Mouse (Mus musculus) forebrain, embryonic 14.5 days (tissue): ENCODE data around the gene Tmem256. TPM values are rescaled to one million over a fixed set of nuclear protein-coding genes. Genes with fewer than 3 reads are reported as not detected.
"Not testable (repeated sequence)": the region's sequence is repeated elsewhere in the genome, so short reads cannot be mapped to it uniquely, and the experiment has no call there.

Source experiments
- ATAC-seq: fragments of 200-750 bp; cut with Nextera tagmentation; 2 replicates; pipeline ENCODE4 v1.8.0; 2017; ENCODE audit warnings: mild to moderate bottlenecking, moderate library complexity
- DNase-seq: peaks from one replicate; pipeline ENCODE4 v3.0.0-alpha.2; 2015; ENCODE audit warnings: low spot score
- H3K27ac ChIP-seq: fragments of 300-500 bp; sonication (generic); 2 replicates; pipeline ENCODE4 v1.5.1; 2014; ENCODE audit warnings: low read depth, mild to moderate bottlenecking, control low read depth, low read length, moderate library complexity
- H3K27me3 ChIP-seq: fragments of 300-500 bp; sonication (generic); replicated peaks from 2 replicates; pipeline ENCODE4 v1.6.1; 2014; ENCODE audit warnings: low read length, control low read depth, mixed read lengths; ENCODE audit not compliant: control insufficient read depth, insufficient read depth
- H3K36me3 ChIP-seq: fragments of 300-500 bp; sonication (generic); 2 replicates; pipeline ENCODE4 v1.6.1; 2014; ENCODE audit warnings: low read length, control low read depth; ENCODE audit not compliant: control insufficient read depth, insufficient read depth
- H3K4me1 ChIP-seq: fragments of 300-500 bp; sonication (generic); 2 replicates; pipeline ENCODE4 v1.6.1; 2014; ENCODE audit warnings: antibody characterized with exemption, low read length, control low read depth; ENCODE audit not compliant: control insufficient read depth, insufficient read depth
- H3K4me2 ChIP-seq: fragments of 300-500 bp; sonication (generic); 2 replicates; pipeline ENCODE4 v1.6.1; 2014; ENCODE audit warnings: mild to moderate bottlenecking, control low read depth, low read length
- H3K4me3 ChIP-seq: fragments of 300-500 bp; sonication (generic); 2 replicates; pipeline ENCODE4 v1.5.1; 2014; ENCODE audit warnings: low read depth, low read length, control low read depth
- H3K9ac ChIP-seq: fragments of 300-500 bp; sonication (generic); 2 replicates; pipeline ENCODE4 v1.6.1; 2014; ENCODE audit warnings: mild to moderate bottlenecking, low read length, control low read depth, moderate library complexity
- H3K9me3 ChIP-seq: fragments of 300-500 bp; sonication (generic); replicated peaks from 2 replicates; pipeline ENCODE4 v1.6.1; 2016; ENCODE audit warnings: low read length, control low read depth, mixed read lengths; ENCODE audit not compliant: control insufficient read depth
- WGBS: fragments of 180-500 bp; shearing (Covaris S2); extraction: QIAGEN DNeasy Blood & Tissue Kit; methylation state at CpG from one replicate; pipeline ENCODE4 v1.1.7; 2014; 5-methylcytosine and 5-hydroxymethylcytosine counted together
- polyA plus RNA-seq: library from polyadenylated mRNA; unstranded; fragments of >200 nt; fragmentation: Nextera tagmentation; extraction: Ambion mirVana; gene quantifications from 2 replicates; pipeline ENCODE4 v1.2.1, GENCODE M21; 2014

The Tmem256 gene
- polyA plus RNA-seq, 1 experiment from 2014 or later, result 386 TPM

GRCm38 (mm10) chr11:69858113-69858998, 20.0 kb downstream of the Tmem256 start, which contains the start of gene Tnk1:
Tnk1 (minus strand) TSS chr11:69858730.
- no peaks in the 10 kb centered on the region; the same call in 1 of the 2 replicates for H3K4me1 ChIP-seq
- no peak within 1 kb of the TSS for H3K9ac ChIP-seq
- H3K27ac ChIP-seq, result no peak within 1 kb of the TSS
- 21% methylated on average over 29 of the region's 30 CpGs for WGBS
- H3K4me3 ChIP-seq, result no peak within 1 kb of the TSS
- no peak within 1 kb of the TSS for H3K4me2 ChIP-seq
- ATAC-seq (no peak), DNase-seq (no peak)
- no peaks in the 10 kb centered on the region for H3K9me3 ChIP-seq
- no peaks in the 10 kb centered on the region for H3K36me3 ChIP-seq
- peaks cover 9% of the 10 kb centered on the region; the same call in 1 of the 2 replicates for H3K27me3 ChIP-seq

- 87% methylated on average over 3 of the region's 3 CpGs for WGBS
- not testable (repeated sequence) for H3K9ac ChIP-seq, ATAC-seq, H3K4me3 ChIP-seq, DNase-seq, H3K36me3 ChIP-seq, H3K27me3 ChIP-seq, H3K9me3 ChIP-seq, H3K4me2 ChIP-seq, H3K4me1 ChIP-seq, H3K27ac ChIP-seq
Observed at GRCm38 (mm10) chr11:69863729-69864128, 25.4 kb downstream of the Tmem256 start.

GRCm38 (mm10) chr11:69864138-69864860, 26.0 kb downstream of the Tmem256 start:
- ATAC-seq (no peak), DNase-seq (no peak)
- H3K36me3 ChIP-seq, result no peaks in the 10 kb centered on the region
- H3K27ac ChIP-seq, result no peak overlapping the region
- H3K4me2 ChIP-seq, result no peak overlapping the region
- no peak overlapping the region for H3K9ac ChIP-seq
- H3K9me3 ChIP-seq, result no peaks in the 10 kb centered on the region
- H3K27me3 ChIP-seq, result no peaks in the 10 kb centered on the region
- WGBS, result 47% methylated on average over 8 of the region's 8 CpGs
- no peaks in the 10 kb centered on the region for H3K4me1 ChIP-seq
- H3K4me3 ChIP-seq, result no peak overlapping the region

GRCm38 (mm10) chr11:69865561-69865960, 27.2 kb downstream of the Tmem256 start:
- WGBS, result 86% methylated on average over 9 of the region's 9 CpGs
- H3K4me2 ChIP-seq, result no peak overlapping the region
- no peaks in the 10 kb centered on the region for H3K27me3 ChIP-seq
- H3K36me3 ChIP-seq, result no peaks in the 10 kb centered on the region
- H3K4me3 ChIP-seq, result no peak overlapping the region
- no peak for DNase-seq
- ATAC-seq, result no peak
- no peaks in the 10 kb centered on the region for H3K9me3 ChIP-seq
- H3K9ac ChIP-seq, result no peak overlapping the region
- H3K27ac ChIP-seq, result no peak overlapping the region
- no peaks in the 10 kb centered on the region for H3K4me1 ChIP-seq

GRCm38 (mm10) chr11:69867335-69867734, 29.0 kb downstream of the Tmem256 start:
- H3K27me3 ChIP-seq, result no peaks in the 10 kb centered on the region
- H3K4me1 ChIP-seq, result no peaks in the 10 kb centered on the region
- no peak overlapping the region for H3K4me3 ChIP-seq
- no peaks in the 10 kb centered on the region for H3K36me3 ChIP-seq
- H3K4me2 ChIP-seq, result no peak overlapping the region
- ATAC-seq (no peak), DNase-seq (no peak)
- 66% methylated on average over 9 of the region's 9 CpGs for whole genome bisulfite sequencing
- H3K27ac ChIP-seq, result no peak overlapping the region
- no peak overlapping the region for H3K9ac ChIP-seq
- no peaks in the 10 kb centered on the region for H3K9me3 ChIP-seq

GRCm38 (mm10) chr11:69870289-69871069, 32.2 kb downstream of the Tmem256 start:
- H3K9ac ChIP-seq, result no peak overlapping the region
- 91% methylated on average over 2 of the region's 2 CpGs for WGBS
- H3K27me3 ChIP-seq, result no peaks in the 10 kb centered on the region
- no peaks in the 10 kb centered on the region for H3K36me3 ChIP-seq
- no peak overlapping the region for H3K4me3 ChIP-seq
- DNase-seq, result no peak
- no peak overlapping the region for H3K27ac ChIP-seq
- no peak for ATAC-seq
- no peaks in the 10 kb centered on the region for H3K9me3 ChIP-seq
- H3K4me1 ChIP-seq, result no peaks in the 10 kb centered on the region
- H3K4me2 ChIP-seq, result no peak overlapping the region

GRCm38 (mm10) chr11:69871822-69872221, 33.5 kb downstream of the Tmem256 start:
- no peaks in the 10 kb centered on the region for H3K36me3 ChIP-seq
- 89% methylated on average over 7 of the region's 7 CpGs for WGBS

GRCm38 (mm10) chr11:69872451-69872850, 34.1 kb downstream of the Tmem256 start:
- Histone ChIP-seq H3K4me3 (no peak overlapping the region), H3K4me1 (no peaks in the 10 kb centered on the region), H3K9ac (no peak overlapping the region), H3K36me3 (no peaks in the 10 kb centered on the region), H3K4me2 (no peak overlapping the region), H3K27ac (no peak overlapping the region), H3K27me3 (no peaks in the 10 kb centered on the region), H3K9me3 (no peaks in the 10 kb centered on the region)
- DNase-seq (no peak), ATAC-seq (no peak)
- WGBS, result 77% methylated on average over 4 of the region's 4 CpGs

More at GRCm38 (mm10) chr11:69871822-69872221, 33.5 kb downstream of the Tmem256 start:
- H3K9ac ChIP-seq, result no peak overlapping the region
- H3K27me3 ChIP-seq, result no peaks in the 10 kb centered on the region
- no peaks in the 10 kb centered on the region for H3K9me3 ChIP-seq
- H3K4me1 ChIP-seq, result no peaks in the 10 kb centered on the region
- no peak for DNase-seq
- H3K27ac ChIP-seq, result no peak overlapping the region
- no peak overlapping the region for H3K4me3 ChIP-seq
- no peak for ATAC-seq
- no peak overlapping the region for H3K4me2 ChIP-seq
